Mouse (Mus musculus): ENCODE results near the gene Ubc. TPM values are rescaled to one million over a fixed set of nuclear protein-coding genes. Genes with fewer than 3 reads are reported as not detected.

Ubc gene
- total RNA-seq, 2 experiments from 2014 or later = 947 to 1,009 TPM

DNA sequence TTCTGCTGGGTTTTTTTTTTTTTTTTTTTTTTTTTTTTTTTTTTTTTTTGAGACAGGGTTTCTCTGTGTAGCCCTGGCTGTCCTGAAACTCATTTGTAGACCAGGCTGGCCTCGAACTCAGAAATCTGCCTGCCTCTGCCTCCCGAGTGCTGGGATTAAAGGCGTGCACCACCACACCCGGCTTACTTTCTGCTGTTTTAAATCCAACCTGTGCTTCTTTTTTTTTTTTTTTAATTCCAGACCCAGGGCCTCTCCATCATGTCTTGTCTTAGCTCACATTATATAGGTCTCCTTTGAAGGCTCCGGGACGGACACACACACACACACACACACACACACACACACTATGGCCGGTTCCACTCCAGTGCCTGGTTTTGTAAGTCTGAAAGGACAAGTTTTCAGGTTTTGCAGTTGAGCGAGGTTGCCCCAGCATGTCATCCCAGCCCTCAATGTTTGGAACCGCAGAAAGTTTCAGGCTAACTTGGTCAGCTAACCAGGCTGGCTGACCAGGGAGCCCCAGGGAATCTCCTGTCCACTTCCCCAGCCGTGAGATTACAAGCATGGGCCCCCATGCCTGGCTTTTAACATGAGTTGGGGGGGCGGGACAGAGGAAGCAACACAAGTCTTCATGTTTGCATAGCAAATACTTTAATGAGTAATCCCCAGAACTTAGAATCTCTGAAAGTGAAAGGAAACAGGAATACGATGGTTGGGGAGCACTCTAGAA is 32.3 kb downstream of the Ubc start:
- DNase-seq = no peak
- intact Hi-C loops (cut with DNase I) = no loop called here

DNA sequence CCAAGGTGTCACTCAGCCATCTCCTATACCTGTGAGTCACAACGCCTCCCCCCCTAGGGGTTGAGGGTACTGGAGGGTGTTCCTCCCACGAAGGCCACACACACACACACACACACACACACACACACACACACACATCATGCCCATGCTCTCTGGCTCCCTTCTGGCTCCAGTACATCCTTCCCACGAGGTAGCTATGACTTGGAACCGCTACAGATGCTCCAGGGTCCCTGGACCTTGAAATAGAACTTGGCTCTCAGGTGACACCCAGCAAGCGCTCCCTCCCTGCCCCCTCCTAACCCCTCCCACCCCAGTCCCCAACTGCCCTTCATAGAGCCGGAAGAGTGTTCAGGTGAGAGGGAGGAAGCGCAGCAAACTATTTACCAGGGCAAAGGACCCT is 34.4 kb downstream of the Ubc start:
- intact Hi-C loops (cut with DNase I) = no loop called here
- no peak for DNase-seq

DNA sequence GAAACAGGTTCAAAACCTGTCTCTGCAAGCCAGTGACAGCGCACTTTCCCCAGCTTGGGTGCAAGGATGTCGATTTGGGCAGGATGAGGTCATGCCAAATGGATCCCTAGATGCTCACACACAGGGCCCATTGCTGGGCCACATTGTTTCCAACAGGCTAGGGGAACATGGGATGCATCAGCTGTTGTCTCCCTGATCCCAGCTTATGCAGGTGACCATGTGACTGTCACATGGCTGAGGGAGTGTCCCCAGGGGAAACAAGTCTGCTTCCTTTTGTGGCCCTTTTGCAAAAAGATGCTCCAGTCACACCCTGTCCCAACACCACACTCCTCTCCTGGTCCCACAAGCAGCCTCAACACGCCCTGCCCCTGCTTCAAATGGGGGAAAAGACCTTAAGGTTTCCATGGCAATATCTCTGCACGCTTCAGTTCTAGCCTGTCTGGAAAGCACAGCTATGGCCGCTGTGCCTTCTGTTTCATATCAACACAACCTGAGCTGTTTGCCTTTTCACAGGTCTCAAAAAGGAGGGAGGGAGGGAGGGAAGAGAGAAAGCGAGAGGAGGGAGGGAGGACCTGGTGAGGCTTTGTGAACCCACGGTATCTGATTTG is 35.0 kb downstream of the Ubc start:
- intact Hi-C loops (cut with DNase I) = no loop called here
- no peak for DNase-seq

DNA sequence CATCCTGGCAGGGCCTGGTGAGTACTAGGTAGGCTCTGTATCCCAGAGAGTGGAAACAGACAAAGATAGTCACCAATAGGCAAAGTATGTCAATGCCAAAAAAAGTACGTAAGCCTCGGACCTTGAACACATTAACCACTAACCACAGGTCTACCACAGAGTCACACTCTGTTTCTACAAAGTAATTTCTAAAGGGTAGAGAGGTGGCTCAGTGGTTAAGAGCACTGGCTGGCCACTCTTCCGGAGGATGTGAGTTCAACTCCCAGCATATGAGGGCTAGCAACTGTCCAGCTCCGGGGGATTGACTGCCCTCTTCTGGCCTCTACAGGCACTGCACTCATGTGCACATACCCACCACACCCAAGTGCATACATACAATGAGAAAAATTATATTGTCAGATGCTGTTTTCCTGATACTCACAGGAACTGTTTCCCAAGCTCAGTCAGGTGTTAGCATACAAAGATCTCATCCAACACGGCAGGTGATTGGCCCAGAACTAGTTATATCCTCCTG is 37.2 kb downstream of the Ubc start:
- no peak for DNase-seq
- intact Hi-C loops (cut with DNase I) = no loop called here

DNA sequence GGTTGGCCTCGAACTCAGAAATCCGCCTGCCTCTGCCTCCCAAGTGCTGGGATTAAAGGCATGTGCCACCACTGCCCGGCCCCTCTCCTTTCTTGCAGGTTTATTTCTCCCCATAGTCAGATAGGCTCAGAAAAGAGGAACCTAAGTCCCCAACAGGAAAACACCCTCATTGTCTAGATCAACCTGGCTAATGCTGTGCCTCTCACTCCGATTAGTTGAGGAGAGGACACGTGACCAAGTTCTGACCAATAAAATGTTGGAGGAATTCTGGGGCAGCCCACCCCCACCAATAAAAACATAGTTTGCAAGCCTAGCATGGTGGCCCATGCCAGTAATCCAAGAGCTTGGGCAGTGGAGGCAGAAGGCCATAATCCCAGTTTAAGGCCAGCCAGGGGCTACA is 38.1 kb downstream of the Ubc start:
- no peak for DNase-seq
- intact Hi-C loops (cut with DNase I) = no loop called here

DNA sequence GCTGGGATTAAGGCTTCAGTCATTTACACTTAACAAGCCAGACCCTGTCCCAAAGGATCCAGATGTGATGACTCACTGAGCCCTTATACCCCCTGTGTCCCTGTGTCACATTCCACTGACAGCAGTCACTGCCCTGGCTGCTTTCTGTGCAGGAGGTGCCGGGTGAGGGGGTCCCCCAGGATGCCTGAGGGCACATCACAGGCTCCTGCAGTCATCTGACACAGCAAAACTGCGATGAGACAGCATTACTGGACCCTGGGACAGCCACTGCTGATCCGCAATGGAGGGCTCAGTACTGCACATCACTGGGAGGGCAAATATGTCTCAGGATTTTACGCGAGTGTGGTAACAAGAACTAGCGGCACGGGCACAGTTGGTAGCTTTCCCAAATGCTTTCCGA is 38.9 kb downstream of the Ubc start:
- DNase-seq = no peak
- intact Hi-C loops (cut with DNase I) = no loop called here

DNA sequence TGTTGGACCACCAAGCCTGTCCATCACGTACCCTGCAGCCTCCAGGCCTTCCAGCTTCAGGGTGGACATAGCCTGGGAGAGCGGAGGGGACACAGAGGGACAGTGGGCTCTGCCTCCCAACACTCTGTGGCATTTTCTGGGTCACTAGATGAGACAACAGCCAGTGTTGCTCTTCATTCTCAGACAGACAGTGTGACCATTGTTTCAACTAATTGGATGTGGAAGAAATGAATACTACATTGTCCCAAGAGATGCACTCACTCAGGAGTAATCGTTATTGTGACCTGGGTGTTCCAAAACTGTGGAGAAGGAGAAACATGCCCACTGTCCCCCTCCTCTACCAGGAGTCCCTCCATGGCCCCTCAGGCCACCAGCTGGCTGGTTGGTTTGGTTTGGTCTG is 40.6 kb downstream of the Ubc start:
- intact Hi-C loops (cut with DNase I) = loop anchor here (5.0 kb wide), 1 partner anchor 72 kb away; no protein-coding TSS in a partner anchor
- no peak for DNase-seq

DNA sequence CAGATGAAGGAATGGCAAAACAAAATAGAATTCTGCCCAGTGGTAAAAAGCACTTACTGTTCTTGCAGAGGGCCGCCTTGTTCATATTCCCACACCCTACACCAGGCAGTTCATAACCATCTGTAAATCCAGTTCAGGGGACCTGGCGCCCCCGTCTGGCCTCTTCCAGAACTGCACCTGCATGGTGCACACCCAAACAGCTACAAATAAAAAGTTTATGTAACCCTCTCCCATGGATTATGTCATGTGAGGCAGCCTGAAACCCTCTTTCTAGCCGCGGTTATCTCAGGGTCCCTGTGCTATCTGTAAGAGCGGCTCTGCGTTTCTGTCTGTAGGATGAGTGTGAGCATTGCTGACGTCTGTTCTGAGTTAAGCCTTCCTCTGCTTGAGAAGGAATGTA is 41.5 kb downstream of the Ubc start:
- intact Hi-C loops (cut with DNase I) = loop anchor here (5.0 kb wide), 1 partner anchor 71 kb away; no protein-coding TSS in a partner anchor
- DNase-seq = peak; percentile 61 to 78

DNA sequence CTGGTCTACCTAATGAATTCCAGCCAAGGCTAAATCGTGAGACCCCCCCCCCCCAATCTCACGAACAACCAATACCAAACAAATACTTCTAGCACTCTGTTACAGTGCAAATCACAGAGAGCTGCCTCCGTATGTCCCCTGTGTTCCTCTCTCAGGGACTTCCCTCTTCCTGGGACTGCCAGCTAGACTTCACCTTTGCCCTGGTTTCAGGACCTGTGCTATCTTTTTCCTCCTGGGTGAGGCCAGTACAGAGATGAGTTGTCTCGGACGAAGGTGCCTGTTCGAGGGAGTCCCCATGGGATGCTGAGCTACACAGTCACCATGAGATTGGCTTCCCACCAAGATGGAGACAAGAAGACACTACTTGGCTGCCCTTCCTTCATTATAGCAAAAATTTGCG is 41.9 kb downstream of the Ubc start:
- intact Hi-C loops (cut with DNase I) = loop anchor here (5.0 kb wide), 1 partner anchor 71 kb away; no protein-coding TSS in a partner anchor
- no peak for DNase-seq

DNA sequence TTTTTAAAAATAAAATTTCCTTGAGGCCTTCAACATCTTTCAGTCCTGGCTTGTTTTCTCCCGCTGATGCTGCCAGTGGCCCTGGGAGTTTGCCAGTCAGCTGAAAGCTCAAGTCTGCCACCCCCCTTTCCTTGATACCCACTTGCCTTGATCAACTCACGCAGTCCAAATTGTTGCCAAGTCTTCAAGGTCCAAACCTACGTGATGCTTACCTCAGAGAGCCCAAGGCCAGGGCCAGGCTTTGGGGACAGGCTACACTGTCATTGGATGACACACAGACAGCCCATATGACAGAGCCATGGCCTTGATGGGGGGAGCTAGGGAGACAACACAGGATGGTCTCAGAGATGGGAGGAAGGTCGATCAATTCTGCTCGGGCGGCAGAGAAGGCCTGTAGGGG is 45.7 kb downstream of the Ubc start:
- intact Hi-C loops (cut with DNase I) = no loop called here
- no peak for DNase-seq

DNA sequence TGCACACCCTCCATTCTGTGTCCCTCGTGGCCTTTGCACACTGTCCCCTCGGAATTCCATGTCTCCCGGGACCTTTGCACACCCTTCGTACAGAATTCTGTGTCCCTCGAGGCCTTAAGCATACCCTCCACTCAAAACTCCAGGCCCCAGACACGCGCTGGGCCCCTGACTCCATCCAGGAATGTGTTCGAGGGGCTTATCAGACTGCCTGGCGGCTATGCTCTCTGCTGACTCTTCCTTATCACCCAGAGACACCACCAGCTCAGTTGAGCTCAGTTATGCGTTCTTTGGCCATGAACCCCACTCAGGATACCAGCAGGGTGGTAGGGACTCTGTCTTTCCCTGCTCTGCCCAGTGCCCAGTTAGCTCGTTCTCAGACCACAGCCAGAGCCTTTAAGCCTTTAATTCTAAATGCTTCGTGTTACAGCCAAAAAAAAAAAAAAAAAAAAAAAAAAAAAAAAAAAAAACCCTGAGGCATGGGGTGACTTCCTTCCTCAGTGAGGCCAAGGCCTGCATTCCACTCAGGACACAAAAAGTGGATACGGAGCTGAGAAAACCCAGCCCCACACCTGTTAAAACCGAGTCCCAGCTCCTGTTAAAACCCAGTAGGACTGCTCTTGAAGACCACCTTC is 48.4 kb downstream of the Ubc start:
- intact Hi-C loops (cut with DNase I) = no loop called here

DNA sequence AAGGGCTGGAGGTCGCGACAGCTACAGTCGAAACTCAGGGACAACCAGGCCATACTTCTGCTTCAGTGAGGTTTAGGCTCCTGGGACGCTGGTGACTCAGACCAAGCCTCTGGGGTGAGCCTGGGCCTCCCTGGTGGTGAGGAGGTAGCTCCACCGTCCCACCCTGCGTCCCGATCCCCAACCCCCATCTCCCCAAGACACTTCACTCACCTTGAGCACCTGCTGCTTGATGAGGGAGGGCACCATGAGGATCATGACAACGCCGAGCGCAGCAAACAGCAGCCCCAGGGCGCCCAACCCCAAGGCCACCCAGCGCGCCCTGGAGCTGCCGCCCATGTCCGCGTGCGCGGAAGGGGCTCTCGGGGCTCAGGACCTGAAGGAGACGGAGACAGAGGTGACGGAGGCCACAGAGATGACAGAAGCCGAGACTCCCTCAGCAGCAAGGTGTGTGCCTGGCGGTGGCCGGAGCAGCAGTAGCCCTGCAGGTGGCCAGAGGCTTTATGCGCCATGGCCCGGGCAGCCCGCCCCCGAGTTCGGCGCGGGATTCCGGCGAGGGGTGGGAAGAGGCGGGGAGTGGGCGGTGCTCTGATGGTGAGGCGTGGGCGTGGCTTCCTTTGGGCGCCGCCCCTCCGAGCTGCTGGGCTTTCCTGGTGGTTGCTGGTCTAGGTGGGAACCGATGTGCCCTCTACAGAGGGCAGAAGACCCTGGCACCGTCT is 49.3 kb downstream of the Ubc start, which contains the start of gene Scarb1:
Gene Scarb1 (minus strand): TSS at position 548 of the 716 bp plus-strand sequence.
- DNase-seq = peak; percentile 92 to 95
- intact Hi-C loops (cut with DNase I) = no loop called here

More for the DNA sequence above, 48.4 kb downstream of the Ubc start:
- DNase-seq = no peak

DNA sequence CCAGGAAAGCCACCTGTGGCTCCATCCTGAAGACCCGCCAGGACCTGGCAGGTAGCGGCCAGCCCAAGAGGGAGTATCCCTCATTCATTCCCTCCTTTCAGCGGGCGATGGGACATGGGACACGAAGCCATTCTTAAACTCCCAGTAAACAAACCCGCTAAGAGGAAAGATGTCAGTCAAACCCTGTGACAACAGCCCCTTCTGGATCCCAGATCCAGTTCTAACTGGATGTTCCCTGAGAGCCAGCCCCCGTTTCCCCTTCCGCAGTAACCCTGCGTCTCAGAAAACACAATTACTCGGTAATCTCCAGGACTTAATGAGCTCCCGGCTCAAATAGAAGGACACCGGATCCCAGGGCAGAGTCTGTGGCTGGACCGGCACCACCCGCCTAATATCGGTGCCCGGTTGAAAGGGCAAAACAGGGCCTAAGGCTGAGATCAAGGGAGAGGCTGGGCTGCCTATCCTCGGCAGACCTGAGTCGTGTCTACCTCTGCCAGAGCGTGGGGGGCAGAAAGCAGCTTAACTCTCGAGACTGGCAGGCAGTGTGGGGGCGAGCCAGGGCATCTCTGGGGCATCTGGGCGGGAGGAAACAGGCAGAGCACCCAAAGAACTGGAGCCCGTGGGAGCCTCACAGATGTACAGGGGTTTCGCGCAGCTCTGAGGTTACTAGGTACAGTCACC is 50.0 kb downstream of the Ubc start:
- DNase-seq = peak in 1 of 2 experiments; percentile 42
- intact Hi-C loops (cut with DNase I) = loop anchor here (2.0 kb wide), 1 partner anchor 21 kb away; no protein-coding TSS in a partner anchor

DNA sequence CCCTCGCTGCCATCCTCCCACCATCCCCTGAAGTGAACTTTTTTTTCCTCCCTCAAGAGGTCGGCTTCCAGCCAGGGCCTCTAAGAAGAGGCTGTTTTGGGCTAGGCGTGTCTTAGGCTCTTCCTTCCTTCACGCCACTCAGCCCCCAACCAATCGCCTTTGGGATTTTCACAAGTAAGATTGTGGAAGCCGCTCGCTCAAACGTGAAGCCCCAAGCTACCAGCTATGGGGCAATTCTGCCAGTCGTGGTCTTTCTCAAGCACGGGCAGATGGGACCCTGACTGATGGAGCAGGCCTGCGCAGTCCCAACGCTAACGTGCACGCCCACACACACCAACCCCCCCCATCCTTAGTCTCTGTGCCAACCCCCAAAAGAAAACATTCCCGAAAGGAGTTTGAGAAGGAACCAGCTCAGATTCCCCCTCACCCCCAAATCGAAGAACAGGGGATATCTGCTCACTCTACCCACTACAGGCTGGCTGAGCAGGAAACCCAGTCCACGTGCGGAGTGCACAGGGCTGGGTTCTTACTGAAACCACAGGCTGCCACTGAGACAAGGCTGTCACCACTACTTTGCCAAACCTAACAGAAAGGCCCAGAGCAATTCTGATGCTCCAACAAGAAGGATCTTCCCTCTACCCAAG is 50.8 kb downstream of the Ubc start:
- peak; percentile 60 to 64 for DNase-seq
- intact Hi-C loops (cut with DNase I) = loop anchor here (2.0 kb wide), 1 partner anchor 20 kb away; no protein-coding TSS in a partner anchor

DNA sequence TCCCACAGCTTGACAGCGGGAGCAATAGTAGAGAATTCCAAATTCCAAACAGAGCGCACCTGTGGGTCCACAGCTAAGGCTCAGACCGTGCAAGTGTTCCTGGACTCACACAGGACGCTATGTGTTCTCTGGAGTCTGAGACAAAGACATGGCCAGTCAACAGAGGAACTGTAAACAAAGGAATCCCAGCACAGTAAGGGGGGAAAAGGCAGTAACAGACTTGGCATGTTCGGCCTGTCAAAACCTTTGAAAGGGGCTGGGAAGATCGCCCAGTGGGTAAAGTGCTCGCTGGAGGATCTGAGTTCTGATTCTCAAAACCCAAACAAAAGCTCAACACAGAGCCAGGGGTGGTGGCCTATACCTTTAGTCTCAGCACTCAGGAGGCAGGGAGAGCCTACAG is 52.5 kb downstream of the Ubc start:
- no peak for DNase-seq
- intact Hi-C loops (cut with DNase I) = no loop called here

DNA sequence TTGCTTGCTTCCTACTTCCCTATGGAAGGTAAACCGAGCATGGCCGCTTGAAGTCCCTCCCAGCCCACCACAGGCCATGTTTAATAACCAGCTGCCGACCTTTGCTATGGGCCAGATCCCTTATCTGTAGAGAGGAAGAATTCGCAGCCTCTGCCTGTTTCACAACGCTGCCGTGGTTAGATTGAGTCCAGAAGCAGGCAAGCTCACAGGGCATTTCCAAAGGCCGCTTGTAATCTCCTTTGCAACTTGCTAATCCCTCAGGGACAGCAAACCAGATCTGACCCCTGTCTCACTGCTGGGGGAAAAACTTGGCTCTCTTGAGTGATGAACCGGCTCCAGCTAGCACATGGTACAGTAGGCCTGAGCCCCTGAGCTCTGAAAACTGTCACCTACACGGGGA is 53.0 kb downstream of the Ubc start:
- no peak for DNase-seq
- intact Hi-C loops (cut with DNase I) = no loop called here
